Mouse (Mus musculus): ENCODE results near the gene Pias3. TPM values are rescaled to one million over a fixed set of nuclear protein-coding genes. Genes with fewer than 3 reads are reported as not detected.

Gene Pias3
- polyA plus RNA-seq (2012; rRNA removed; ENCODE audit: low replicate concordance) = 48.5 and 50.7 TPM in 2 replicates

GRCm38 (mm10) chr3:96696198-96696765 lies at the start of gene Pias3:
TSS of gene Pias3 (plus strand) at chr3:96696384.

DNA sequence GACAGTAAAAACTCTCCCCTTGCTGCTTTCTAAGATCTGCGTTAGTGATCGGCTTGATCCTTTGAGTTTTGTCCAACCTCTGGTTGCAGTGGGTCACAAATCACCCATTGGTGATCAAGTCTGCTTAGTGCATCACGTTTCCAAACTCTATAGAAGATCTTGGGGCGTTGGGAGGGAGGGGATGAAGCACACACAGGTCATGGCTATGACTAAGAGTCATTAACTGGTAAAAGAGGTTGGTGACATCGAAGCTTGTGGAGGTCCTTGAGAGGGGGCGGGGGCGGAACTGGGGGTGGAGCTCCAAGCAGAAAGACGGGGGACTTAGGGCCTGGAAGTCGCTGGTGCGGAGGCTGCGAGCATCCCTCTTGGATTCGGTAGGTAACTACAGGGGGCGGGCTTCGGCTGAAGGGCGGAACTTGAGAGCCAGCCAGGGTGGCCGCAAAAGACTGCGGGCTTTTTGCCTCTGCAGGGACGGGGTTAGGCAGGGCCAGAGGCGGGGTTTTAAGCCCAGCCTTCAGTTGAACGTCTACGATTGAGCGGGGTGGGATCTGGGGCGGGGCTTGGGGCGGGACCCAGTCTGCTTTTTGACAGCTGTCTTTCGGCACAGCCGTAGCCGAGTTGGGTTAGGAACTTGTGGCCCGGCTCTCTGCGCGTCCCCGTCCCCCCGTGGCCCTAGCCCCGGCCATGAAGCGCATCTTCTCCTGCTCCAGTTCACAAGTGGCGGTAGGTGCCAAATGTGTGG lies 26.3 kb upstream of the Pias3 start, which contains the start of gene Ankrd35:
TSS of gene Ankrd35 (plus strand) at position 405 of the 742 bp plus-strand sequence.

GRCm38 (mm10) chr3:96707903-96708683 lies 11.9 kb downstream of the Pias3 start, which contains the start of gene Nudt17:
TSS of gene Nudt17 (minus strand) at chr3:96708562.

GRCm38 (mm10) chr3:96727343-96727827 lies 31.2 kb downstream of the Pias3 start, which contains the start of the genes Polr3c and Rnf115:
TSS of gene Polr3c (minus strand) at chr3:96727628.
TSS of gene Rnf115 (plus strand) at chr3:96727664.

Other genes with a start within 250 kb of the Pias3 start
- gene BC107364, start 244.1 kb upstream of the Pias3 start, polyA plus RNA-seq (2012; rRNA removed; ENCODE audit: low replicate concordance) = 0.29 and 0.76 TPM in 2 replicates
- gene Hfe2, start 171.2 kb upstream of the Pias3 start, polyA plus RNA-seq (2012; rRNA removed; ENCODE audit: low replicate concordance) = 0.68 and 132 TPM in 2 replicates
- 685 and 1,326 TPM in 2 replicates for gene Txnip, start 138.4 kb upstream of the Pias3 start, polyA plus RNA-seq (2012; rRNA removed; ENCODE audit: low replicate concordance)
- not detected in 2 replicates for gene Gm16253, start 119.4 kb upstream of the Pias3 start, polyA plus RNA-seq (2012; rRNA removed; ENCODE audit: low replicate concordance)
- 17.5 and 21.4 TPM in 2 replicates for gene Polr3gl, start 102.2 kb upstream of the Pias3 start, polyA plus RNA-seq (2012; rRNA removed; ENCODE audit: low replicate concordance)
- gene Ankrd34a, start 99.7 kb upstream of the Pias3 start, polyA plus RNA-seq (2012; rRNA removed; ENCODE audit: low replicate concordance) = 0.49 and 0.62 TPM in 2 replicates
- gene Lix1l, start 95.2 kb upstream of the Pias3 start, polyA plus RNA-seq (2012; rRNA removed; ENCODE audit: low replicate concordance) = 19.1 and 35.6 TPM in 2 replicates
- gene Rbm8a, start 66.5 kb upstream of the Pias3 start, polyA plus RNA-seq (2012; rRNA removed; ENCODE audit: low replicate concordance) = 3.5 and 7.0 TPM in 2 replicates
- gene Pex11b, start 61.0 kb upstream of the Pias3 start, polyA plus RNA-seq (2012; rRNA removed; ENCODE audit: low replicate concordance) = 28.7 and 53.0 TPM in 2 replicates
- gene Gm42957, start 60.9 kb upstream of the Pias3 start, polyA plus RNA-seq (2012; rRNA removed; ENCODE audit: low replicate concordance) = 0.10 and 0.43 TPM in 2 replicates
- gene Itga10, start 50.8 kb upstream of the Pias3 start, polyA plus RNA-seq (2012; rRNA removed; ENCODE audit: low replicate concordance) = 1.2 and 3.6 TPM in 2 replicates
- 1.3 and 2.9 TPM in 2 replicates for gene Ankrd35, start 26.3 kb upstream of the Pias3 start, polyA plus RNA-seq (2012; rRNA removed; ENCODE audit: low replicate concordance)
- gene Nudt17, start 12.2 kb downstream of the Pias3 start, polyA plus RNA-seq (2012; rRNA removed; ENCODE audit: low replicate concordance) = 12.9 and 18.1 TPM in 2 replicates
- gene Polr3c, start 31.2 kb downstream of the Pias3 start, polyA plus RNA-seq (2012; rRNA removed; ENCODE audit: low replicate concordance) = 26.8 and 36.6 TPM in 2 replicates
- gene Rnf115, start 31.3 kb downstream of the Pias3 start, polyA plus RNA-seq (2012; rRNA removed; ENCODE audit: low replicate concordance) = 16.1 and 27.1 TPM in 2 replicates
- gene Pdzk1, start 132.9 kb downstream of the Pias3 start, polyA plus RNA-seq (2012; rRNA removed; ENCODE audit: low replicate concordance) = 0.10 and 0.18 TPM in 2 replicates
- 1.3 and 1.5 TPM in 2 replicates for gene Cd160, start 133.0 kb downstream of the Pias3 start, polyA plus RNA-seq (2012; rRNA removed; ENCODE audit: low replicate concordance)
- 4.3 and 8.5 TPM in 2 replicates for gene Gja5, start 208.3 kb downstream of the Pias3 start, polyA plus RNA-seq (2012; rRNA removed; ENCODE audit: low replicate concordance)
- gene Gpr89, start 209.0 kb downstream of the Pias3 start, polyA plus RNA-seq (2012; rRNA removed; ENCODE audit: low replicate concordance) = 7.9 and 24.4 TPM in 2 replicates
- gene Gja8, start 229.6 kb downstream of the Pias3 start, polyA plus RNA-seq (2012; rRNA removed; ENCODE audit: low replicate concordance) = not detected in 2 replicates